Mouse (Mus musculus): ENCODE data around the gene Adamtsl1.

Gene Adamtsl1

DNA sequence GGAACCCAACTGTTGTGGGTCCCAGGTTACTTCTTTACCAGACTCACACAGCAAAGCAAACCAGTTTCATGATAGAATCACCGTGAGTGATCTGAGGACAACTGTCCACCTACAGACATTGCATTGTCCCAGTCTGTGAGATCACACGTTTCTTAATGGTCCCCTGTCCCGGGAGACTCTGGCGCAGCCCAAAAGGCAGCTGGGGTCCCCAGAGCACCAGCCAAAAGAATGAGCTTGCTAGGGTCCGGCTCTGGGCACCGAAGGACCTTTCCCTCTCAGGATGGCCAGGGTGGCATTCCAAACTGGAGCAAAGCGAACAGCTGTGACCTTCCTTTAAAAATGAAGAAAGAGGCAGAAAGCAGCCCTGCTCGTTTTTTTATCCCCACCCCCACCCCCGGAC is at the start of gene Adamtsl1:
Gene Adamtsl1 (plus strand): TSS at position 381 of the 400 bp plus-strand sequence.
- peak; percentile 4 for DNase-seq (ENCODE audit: low spot score)

DNA sequence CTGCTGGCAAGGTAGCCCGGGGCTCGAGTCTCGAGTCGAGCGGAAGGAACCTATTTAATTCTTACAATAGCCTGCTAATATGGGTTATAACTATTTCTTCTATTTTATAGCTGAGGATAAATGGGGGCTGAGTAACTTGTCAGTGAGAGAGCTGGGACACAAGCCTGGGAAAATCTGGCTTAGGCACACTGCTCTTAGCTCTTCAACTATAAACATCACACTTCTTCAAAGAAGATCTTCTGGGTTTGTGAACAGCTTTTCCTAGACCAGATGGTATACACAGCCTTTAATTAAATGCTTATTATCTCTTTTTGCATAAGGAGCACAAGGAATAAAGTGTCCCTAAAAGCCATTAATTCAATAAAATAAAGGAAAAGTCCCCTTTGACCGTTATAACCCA is 30.4 kb upstream of the Adamtsl1 start:
- DNase-seq (ENCODE audit: low spot score): no peak

DNA sequence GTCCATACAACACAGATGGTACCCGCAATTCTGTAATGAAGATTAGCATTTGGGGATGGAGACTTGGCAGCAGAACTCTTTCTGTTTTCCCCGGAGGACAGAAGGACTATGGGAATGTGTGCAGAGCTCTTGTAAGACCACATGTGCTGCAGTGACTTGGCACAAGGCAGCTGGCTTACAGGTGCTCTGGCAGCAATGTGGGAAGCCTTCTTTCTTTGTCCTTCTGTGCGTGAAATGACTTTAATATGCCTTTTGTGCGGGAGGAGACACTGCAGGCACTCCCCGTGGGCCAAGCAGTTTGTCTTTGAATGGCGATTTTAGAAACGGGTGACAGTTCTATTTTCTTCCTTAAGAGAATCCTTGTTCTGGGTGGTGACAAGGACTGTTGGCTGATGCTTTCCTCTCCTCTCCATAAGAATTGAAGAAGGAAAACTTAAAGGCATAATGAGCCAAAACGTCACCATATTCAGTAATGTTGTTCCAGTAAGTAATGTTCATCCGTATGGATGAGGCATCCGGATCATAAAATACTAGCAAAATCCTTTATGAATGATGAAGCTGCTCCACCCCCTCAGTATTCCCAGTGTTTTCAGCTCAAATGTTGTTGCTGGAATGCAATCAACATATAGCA is 27.5 kb upstream of the Adamtsl1 start:
- no peak for DNase-seq (ENCODE audit: low spot score)

DNA sequence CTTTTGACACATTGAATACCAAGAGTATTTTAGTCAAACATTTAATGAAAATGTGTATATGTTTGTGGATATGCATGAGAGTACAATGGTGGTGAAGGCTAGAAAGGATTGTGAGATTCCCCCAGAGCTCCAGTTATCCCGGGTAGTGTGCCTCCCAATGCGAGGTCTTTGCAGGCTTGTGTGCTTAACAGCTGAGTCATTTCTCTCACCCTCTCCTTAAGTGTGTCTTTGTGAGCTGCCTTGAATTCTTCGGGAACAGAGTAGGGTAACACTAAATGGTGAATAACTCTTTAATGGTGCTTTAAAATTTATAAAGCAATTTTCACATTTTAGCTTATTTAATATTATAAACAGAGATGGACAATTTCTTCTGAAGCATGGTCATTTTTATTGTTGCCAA is 8.3 kb upstream of the Adamtsl1 start:
- DNase-seq (ENCODE audit: low spot score): no peak

DNA sequence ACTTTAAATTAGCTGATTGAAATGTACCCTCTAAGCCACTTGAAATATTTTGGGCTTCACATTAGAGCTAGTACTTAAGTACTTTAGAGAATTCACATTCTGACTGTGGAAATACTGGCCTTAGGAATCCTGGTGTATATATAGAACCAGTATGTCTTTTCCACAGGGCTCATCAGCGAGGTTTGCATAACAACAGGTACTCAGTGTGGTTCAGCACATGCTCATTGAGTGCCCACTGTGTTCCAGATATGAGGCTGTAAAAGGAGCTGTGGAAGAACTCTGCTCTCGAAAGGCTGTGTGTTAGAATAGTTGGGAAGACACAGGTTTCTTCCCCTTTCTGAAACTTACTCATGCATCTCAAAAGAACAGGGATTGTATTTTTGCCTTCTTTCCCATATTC is 7.0 kb upstream of the Adamtsl1 start:
- no peak for DNase-seq (ENCODE audit: low spot score)

DNA sequence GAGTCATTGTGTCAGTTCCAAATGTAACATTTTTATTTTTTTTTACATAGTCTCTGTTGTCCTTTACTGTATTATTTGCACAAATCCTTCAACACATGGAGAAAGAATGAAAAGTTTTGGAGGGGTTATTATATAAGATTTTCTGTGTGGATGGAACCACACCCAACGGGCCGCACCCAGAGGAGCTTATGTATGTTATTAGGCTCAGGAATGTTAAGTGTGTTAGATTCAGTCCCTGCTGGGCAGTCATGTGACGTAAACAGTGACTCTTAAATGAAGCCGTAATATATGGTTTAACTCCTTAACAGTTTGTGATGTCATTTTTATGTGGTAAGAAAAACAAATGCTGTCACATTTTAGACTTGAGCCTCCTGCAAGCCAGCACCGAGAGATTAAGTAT is 6.5 kb upstream of the Adamtsl1 start:
- no peak for DNase-seq (ENCODE audit: low spot score)

DNA sequence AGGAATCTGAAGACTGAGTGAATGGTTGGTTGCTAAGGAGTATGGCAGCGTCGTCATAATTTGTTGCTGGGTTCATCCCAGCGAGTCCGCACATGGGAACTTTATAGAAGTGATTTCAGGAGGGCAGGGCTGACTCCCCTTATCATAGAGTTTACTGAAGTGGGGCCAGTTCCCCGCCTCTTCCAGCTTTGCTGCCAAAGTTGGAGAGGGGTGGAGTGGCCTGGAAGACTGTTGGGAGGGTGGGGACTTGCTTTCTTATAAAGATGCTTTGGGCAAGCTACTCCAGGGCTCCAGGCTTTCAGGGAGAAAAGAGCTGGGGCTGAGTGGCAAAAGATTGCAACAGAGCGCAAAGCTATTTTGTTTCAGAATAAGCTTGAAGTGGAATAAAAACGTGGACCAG is 684 bp upstream of the Adamtsl1 start:
- peak; percentile 46 for DNase-seq (ENCODE audit: low spot score)

DNA sequence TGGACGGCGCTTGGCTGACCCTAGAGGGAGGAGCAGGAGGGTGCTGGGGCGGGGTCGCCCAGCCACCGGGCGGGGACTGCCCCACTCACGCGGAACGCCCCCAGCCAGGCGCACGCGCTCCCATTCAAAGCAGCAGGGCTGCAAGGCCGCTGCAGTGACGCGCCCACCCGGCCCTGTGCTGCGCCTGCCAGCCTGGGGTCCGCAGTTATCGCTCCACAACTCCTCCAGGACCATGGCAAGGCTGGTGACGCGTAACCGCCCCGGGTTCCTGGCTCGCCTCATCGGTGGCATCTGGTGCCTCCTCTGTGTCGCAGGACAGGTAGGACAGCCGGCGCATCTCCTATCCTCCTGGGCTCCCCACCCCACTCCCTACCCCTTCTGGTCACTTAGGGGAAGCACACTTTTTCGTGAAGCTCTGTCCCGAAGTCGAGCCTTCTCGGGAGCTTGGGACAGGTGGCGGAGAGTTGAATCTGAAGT is 271 bp downstream of the Adamtsl1 start:
- peak; percentile 26 for DNase-seq (ENCODE audit: low spot score)

DNA sequence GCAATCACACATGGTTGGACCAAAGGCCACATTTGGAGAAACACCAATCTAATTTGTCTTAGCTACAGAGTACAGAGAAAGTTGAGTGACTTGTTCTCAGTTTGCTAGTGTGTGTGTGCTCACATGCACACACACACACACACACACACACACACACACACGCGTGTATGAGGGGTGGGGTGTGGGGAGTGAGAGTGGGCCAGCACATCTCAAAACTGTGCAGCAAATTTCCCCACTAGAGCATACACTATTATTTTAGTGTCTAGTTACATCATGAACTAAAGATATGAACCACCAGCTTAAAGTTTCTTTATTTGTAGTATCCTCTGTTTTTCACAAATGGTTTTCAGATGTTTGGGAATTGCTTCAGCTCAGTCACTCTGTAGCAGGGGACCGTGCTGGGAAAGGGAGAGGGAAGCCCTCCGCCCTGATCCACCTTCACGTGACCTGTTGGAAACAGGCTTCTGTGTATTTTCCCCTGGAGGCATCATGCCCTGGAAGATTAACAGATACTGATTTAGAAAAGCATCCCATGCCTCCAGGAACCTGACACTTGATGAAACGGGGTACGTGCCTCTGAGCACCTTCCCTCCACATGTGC is 13.1 kb downstream of the Adamtsl1 start:
- DNase-seq (ENCODE audit: low spot score): no peak

DNA sequence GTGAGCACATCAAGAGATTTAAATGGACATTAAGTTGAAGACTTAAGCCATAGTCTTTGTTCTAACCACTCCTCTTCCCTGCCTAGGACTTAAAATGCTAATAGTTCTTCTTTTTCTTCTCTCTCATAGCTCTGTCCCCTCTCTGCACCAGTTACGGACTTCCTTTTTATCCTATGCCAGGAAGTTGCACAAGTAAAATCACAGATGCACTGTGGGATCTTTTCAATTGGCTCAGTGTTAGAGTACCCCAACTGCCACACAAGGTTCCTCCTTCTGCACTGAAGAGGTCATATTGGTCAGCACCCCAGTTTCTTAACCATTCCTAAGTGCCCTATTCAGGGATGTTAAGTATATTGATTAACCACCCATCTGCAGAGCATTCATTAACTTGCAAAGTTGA is 15.9 kb downstream of the Adamtsl1 start:
- no peak for DNase-seq (ENCODE audit: low spot score)

DNA sequence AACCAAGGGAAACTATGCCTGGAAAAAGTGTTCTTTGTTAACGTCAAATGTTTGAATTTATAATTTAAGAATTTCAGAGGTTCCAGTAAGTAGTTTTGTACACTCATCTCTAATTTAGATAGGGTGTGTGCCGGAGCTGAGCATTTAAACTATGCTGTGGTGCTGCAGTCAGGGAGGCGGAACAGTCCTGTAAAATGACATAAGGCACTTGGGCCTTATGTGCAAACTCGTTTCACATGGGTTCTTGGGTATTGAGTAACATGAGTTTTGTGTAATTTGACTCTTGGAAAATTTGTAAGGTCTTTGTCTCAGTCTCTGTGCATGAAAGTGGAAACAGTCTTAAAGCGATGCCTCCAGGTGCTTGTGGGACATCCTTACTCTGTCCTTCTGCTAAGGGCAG is 25.7 kb downstream of the Adamtsl1 start:
- DNase-seq (ENCODE audit: low spot score): no peak

DNA sequence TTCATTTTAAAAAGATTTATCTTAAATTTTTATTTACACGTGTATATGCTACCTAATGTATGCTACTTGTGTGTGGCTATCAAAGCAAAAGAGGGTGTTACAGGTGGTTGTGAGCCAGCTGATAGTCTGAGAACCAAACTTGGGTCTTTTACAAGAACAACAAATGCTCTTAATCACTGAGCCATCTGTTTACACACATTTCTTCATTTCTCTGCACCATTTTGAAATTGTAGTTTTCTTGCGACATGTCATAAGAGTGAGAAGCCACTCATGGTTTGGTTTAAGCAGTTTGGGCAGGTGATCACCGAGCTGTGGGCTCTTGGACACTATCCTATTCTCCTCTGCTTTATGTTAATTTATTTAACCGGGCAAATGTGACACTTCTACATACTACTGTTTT is 29.2 kb downstream of the Adamtsl1 start:
- DNase-seq (ENCODE audit: low spot score): no peak

DNA sequence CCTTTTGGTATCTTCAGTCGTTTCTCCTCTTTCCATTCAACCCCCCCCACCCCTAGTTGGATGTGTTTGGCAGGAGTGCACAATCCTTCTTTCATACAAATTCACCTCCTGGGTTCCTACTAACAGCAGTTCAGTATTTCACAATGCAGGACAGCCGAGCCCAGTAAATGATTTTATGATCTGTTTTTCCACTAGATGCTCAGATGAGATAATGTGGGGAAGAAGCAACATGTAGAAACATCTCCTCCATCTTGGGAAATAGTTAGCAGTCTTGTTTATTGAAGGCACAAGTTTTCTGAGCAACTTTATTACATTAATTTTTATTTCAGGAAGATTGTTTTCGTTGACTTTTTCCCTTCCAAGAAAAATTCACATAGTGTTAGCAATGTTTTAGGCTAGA is 40.7 kb downstream of the Adamtsl1 start:
- no peak for DNase-seq (ENCODE audit: low spot score)

DNA sequence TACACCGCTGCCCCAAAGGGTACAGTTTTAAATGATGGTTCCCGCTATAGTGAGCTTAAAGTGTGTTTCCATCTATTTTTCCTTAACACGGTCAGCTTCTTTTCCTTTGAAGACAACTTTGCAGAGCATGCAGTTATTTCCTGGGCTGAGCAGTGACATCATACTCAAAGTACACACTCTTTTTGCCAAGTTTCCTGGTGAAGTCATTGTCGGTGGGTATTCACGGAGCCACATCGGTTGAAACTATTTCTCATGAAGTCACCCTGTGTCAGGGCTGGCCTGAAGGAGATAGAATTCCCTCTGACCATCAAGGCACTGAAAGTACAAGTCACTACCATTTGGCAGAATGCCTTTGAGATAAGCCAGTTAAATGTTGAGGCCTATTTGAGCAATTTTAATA is 45.8 kb downstream of the Adamtsl1 start:
- no peak for DNase-seq (ENCODE audit: low spot score)

DNA sequence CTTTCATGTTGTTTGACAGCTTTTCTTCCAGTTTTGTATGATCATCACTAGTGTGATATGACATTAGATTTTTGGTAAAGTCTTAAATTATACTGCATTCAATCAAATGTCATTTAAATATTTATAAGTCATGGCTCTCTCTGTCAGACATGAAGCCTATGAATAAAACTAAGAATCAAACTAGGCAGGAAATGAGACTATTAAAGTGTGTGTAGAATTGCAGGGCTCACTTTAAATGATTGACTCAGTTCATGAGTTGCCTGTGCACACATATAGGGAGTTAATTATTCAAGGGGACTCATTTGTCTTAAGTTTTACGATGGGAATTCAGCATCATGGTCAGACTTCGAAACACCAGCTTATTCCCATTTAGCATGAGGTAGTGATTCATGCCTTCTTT is 71.5 kb downstream of the Adamtsl1 start:
- no peak for DNase-seq (ENCODE audit: low spot score)

DNA sequence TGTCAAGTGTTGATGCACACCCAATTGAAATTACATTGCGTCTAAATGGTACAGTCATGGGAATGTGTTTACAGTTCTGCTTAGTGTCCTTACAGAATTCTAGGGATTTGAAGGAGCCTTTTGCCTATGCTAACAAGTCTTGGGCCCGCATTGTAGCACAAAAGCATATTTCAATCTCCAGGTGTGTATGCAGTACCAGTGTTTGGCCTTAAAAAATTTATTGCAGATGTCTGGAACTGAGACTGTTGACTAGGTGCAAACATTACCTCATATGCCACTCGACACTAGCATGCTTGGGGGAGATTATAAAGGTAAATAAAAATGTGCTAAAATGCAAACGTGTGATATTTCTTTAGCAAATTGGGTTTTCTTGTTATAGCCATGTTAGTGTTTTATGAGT is 75.0 kb downstream of the Adamtsl1 start:
- no peak for DNase-seq (ENCODE audit: low spot score)

DNA sequence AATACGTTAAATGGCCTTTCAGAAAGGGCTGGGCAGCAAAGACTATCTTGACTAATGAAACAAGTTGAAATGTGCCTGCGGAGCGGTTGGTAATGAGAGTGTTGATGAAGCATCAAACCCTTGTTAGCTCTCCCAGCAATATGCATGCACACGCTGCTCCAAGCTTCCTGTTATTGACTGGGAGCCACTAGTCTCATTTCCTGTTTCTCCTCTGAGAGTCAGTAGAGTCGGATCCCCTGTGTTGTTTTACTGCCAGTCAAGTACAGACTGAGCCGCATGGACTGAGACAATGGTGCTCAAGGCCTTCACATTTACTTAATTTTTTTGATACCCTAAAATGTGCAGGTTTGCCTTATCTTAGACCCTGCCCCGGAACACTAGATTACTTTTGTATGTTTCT is 77.1 kb downstream of the Adamtsl1 start:
- DNase-seq (ENCODE audit: low spot score): no peak

DNA sequence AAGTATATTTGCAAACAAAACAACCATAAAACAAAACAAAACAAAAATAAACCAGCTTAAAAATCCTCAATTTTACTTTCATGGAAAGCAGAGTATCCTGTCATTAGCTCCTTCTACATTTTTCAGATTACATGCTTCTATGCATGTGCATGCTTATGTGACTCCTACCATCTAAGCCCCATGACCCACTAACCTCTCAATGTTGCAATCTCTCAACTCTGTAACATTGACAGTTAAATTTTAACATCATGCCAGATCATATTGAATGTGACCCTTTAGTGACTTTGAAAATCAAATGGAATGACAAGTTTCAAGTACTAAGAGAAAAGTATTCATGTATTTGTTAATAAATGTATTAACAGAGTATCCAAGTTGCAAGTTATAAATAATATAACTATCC is 80.2 kb downstream of the Adamtsl1 start:
- DNase-seq (ENCODE audit: low spot score): no peak

DNA sequence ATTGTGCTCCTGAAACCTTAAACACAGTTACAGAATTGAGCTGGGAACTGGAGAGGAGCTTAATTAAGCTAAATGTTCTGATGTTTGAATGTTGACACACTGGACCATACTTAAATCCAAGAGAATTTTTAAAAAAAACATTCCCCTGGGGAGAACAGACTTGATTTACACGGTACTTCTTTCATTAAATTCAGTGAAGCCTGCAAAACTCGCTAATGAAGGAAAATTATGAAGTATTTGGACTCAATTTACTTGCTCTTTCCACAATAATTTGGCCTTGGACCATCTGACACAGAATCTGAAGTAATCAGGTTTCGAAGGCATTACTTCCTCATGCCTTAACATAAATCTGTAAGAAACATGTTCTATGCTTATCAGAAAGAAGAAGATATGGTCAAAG is 99.4 kb downstream of the Adamtsl1 start:
- DNase-seq (ENCODE audit: low spot score): no peak

DNA sequence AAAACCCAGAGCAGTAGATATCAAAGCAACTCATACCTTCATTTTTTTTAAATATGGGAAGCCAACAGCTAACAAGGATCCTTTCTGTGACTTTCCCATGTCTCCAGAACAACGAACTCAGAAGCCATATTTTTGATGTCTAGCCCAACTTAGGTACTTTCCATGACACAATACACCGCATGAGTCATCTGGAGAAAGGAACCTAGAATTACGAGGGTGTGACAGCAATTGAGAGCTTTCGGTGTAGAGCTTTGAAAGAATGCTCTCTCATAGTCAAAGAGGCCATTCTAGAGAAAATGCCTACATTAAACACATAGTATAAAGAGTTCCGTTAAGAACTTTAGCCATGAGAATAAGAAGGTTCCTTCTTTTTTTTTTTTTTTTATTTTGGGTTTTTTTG is 104.8 kb downstream of the Adamtsl1 start:
- DNase-seq (ENCODE audit: low spot score): no peak

DNA sequence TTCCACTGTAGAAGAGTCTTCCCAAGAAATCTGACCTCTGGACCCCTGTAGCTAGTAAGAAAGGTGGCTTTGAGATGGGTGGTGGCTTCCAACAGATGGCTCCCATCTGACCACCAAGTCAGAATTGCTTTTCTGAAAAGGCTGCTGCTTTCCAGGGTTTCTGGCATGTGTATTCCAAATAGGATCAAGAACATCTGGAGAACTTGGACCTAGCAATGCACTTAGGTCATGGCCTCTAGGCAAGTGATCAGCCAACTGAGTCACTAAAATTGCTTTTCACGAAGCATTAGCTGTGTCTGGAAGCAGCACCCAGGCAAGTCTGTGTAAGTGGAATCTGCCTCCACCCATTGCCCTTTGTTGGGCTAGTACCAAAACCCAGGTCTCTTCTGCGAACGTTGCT is 105.3 kb downstream of the Adamtsl1 start:
- peak; percentile 8 for DNase-seq (ENCODE audit: low spot score)

DNA sequence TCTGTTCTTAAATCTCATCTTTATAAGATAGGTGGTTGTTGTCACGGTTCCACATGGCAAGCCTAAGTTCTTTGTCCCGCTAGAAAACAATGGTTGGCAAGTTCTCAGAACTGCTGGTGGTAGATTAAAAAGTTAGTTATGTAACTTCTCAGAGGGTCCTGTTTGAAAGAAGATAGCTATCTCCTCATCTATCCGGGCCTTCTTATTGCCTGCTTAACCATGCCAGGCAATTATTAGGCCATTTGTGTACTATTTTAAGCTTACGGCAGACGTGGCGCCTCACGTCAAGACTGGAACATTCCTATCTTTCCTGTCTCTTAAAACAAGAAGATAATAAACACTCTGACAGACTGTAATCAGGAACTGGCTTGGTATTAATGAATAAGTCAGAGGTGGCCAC is 115.4 kb downstream of the Adamtsl1 start:
- DNase-seq (ENCODE audit: low spot score): no peak

DNA sequence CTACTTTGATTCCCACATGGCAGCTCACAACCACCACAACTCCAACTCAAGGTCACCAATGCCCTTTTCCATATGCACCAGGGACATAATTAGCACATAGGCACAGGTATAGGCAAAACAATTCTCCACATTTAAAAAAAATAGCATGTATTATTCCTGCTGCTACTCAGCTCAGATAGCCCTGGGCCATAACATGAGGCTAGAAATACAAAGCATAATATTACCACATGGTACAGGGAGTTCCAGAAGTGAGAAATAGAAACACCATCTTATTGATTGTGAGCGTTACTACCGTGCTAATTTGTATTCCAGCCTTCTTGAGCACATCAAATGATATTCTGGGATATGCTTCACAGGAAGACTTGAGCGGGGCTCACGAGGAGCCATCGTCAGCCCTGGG is 155.3 kb downstream of the Adamtsl1 start:
- no peak for DNase-seq (ENCODE audit: low spot score)

DNA sequence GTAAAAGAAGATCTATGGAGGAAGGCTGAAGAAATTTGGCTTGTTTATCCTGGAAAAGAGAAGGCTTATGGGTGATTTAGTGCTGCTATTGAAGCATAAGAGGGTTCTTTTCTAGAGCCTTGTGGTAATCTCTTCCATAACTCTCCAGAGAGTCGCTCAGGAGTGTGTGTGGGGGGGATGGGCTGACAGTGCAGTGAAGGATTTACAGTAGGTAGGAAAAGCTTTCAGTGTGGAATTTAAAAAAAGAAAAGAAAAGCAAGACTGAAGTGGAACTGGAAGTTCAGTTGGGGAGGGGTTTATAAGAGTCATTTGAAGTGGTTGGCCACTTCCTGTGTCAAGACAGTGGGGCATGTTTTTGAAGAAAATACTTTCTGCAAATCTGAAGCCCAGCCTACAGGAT is 155.8 kb downstream of the Adamtsl1 start:
- DNase-seq (ENCODE audit: low spot score): no peak
